Mouse (Mus musculus) megakaryocyte, embryonic 14.5 days (primary cell): ENCODE data around the gene Rdh5.

ENCODE experiments used
- FLI1 ChIP-seq: IDR thresholded peaks from 2 replicates; pipeline ENCODE4 v1.6.1; 2012; ENCODE audit warnings: low read length, inconsistent platforms, mixed read lengths
- GATA1 ChIP-seq: IDR thresholded peaks from 3 replicates; pipeline ENCODE4 v1.6.1; 2012; ENCODE audit warnings: mixed read lengths, low read length, inconsistent platforms, borderline replicate concordance

DNA sequence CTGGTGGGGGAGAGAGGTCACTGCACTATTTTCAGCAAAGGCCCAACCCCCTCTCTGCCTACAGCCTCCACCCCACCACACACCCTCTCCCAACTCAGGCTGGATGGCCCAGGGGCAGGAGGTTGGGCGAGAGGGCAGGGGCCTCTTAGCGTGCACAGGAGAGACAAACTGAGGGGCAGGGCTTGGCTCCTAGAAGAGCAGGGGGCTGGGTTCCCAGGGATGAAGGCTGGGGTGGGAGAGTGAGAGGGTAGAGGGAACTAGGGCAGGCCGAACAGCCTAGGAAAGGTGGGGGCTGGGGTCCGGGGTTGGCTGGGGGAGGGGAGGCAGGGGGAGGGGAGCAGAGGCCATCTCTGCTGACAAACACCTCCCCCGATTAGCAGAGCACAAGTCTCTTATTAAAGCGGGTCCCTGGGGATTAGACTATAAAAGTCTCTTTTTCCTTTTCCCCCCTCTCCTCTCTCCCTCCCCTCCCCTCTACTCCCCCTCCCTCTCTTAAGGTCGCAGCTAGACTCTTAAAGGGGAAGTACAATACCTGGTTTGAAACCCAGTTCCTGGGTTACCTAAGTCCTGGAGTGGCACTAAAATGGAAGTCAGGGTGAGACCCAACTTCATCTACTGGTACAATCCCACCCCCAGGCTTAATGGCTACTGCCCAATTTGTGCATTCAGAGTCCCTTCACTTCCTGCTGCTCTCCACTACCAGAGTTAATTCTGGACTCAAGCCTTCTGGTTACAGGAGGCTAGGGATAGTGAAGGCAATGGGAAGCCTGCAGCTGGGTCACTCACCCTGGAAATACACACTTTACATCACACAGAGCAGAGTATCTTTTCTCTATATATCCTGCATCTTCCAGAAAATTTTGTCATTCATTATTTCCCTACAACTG lies 33.5 kb downstream of the Rdh5 start:
- no peak for TF ChIP-seq GATA1
- TF ChIP-seq FLI1, result no peak
